Mouse (Mus musculus) heart, adult 2 months (tissue): ENCODE data around the gene Rb1.

ENCODE experiments used
- CTCF ChIP-seq: fragments of 200-600 bp; IDR thresholded peaks from 2 replicates; pipeline ENCODE4 v1.8.1; 2022; ENCODE audit warnings: antibody characterized with exemption, mild to moderate bottlenecking, moderate library complexity
- EP300 ChIP-seq: fragments of 200-500 bp; IDR thresholded peaks from 2 replicates; pipeline ENCODE4 v1.6.1; 2011; ENCODE audit warnings: low read depth, low read length, control low read depth; ENCODE audit not compliant: insufficient read depth
- POLR2A ChIP-seq: fragments of 200-500 bp; IDR thresholded peaks from 2 replicates; pipeline ENCODE4 v1.6.1; 2011; ENCODE audit warnings: mild to moderate bottlenecking, low read depth, low read length, control low read depth; ENCODE audit not compliant: insufficient read depth

- TF ChIP-seq EP300: no peak
- no peak for TF ChIP-seq CTCF
- no peak for TF ChIP-seq POLR2A
These were observed 29.1 kb upstream of the Rb1 start for GRCm38 (mm10) chr14:73354700-73355099.
